Mouse (Mus musculus) limb, embryonic 13.5 days (tissue): Measurements from ENCODE around the gene Sppl3. TPM values are rescaled to one million over a fixed set of nuclear protein-coding genes. Genes with fewer than 3 reads are reported as not detected.

ENCODE experiments used
- ATAC-seq: fragments of 200-750 bp; cut with Nextera tagmentation; 2 replicates; pipeline ENCODE4 v1.8.0; 2017; ENCODE audit warnings: low read depth, moderate number of reproducible peaks, moderate TSS enrichment; ENCODE audit not compliant: low FRiP score
- H3K27ac ChIP-seq: fragments of 300-500 bp; sonication (generic); 2 replicates; pipeline ENCODE4 v1.5.1; 2015; ENCODE audit warnings: inconsistent platforms, mild to moderate bottlenecking, moderate library complexity
- H3K27me3 ChIP-seq: fragments of 300-500 bp; sonication (generic); 2 replicates; pipeline ENCODE4 v1.6.1; 2015; ENCODE audit warnings: mild to moderate bottlenecking, inconsistent platforms
- H3K36me3 ChIP-seq: fragments of 300-500 bp; sonication (generic); 2 replicates; pipeline ENCODE4 v1.6.1; 2015; ENCODE audit warnings: inconsistent platforms, mild to moderate bottlenecking, moderate library complexity
- H3K4me1 ChIP-seq: fragments of 300-500 bp; sonication (generic); 2 replicates; pipeline ENCODE4 v1.6.1; 2015; ENCODE audit warnings: inconsistent platforms
- H3K4me2 ChIP-seq: fragments of 300-500 bp; sonication (generic); replicated peaks from 2 replicates; pipeline ENCODE4 v1.6.1; 2015; ENCODE audit warnings: inconsistent platforms, mild to moderate bottlenecking, moderate library complexity
- H3K4me3 ChIP-seq: fragments of 300-500 bp; sonication (generic); 2 replicates; pipeline ENCODE4 v1.5.1; 2015; ENCODE audit warnings: moderate library complexity, mild to moderate bottlenecking, inconsistent platforms
- H3K9ac ChIP-seq: fragments of 300-500 bp; sonication (generic); 2 replicates; pipeline ENCODE4 v1.6.1; 2015; ENCODE audit warnings: mild to moderate bottlenecking, inconsistent platforms
- H3K9me3 ChIP-seq: fragments of 300-500 bp; sonication (generic); 2 replicates; pipeline ENCODE4 v1.6.1; 2016; ENCODE audit warnings: inconsistent platforms
- WGBS: fragments of 180-500 bp; shearing (Covaris S2); methylation state at CpG from one replicate; pipeline ENCODE4 v1.1.7; 2015; 5-methylcytosine and 5-hydroxymethylcytosine counted together
- polyA plus RNA-seq: library from polyadenylated mRNA; unstranded; fragments of >200 nt; fragmentation: Nextera tagmentation; extraction: Ambion mirVana; gene quantifications from 2 replicates; pipeline ENCODE4 v1.2.1, GENCODE M21; 2015

The Sppl3 gene
- polyA plus RNA-seq: 16.2 and 17.3 TPM in 2 replicates

DNA sequence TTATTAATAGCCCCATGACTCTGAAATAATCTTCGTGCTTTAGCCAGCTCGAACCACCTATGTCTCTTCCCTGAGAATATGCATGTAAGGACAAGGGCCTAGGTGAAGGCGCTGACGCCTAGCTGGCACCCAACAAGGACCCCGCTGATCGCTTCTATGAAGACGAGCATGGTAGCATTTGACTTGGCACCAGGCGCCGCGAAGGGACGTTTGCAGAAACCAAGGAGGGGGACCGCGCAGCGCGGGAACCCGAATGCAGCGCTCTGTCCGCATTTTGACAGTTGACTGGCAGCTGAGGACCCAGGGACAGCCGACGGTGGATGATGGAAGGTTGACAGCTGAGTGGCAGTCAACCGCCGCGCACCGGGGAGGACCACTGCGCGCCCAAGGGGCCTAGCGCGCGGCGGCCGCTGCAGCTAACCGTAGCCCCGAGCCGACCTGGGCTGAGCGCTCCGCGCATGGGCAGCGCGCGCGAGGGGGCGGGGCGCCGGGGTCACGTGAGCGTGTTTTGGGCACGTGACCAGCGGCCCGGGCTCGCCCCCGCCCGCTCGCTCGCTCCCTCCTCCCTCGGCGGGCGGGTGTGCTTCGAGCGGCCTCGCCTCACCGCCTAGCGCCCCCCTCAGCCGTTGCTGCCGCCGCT is at the start of gene Sppl3:
TSS of gene Sppl3 (plus strand) at position 561 of the 640 bp plus-strand sequence.
- Histone ChIP-seq H3K27me3 (0 out of 2 replicates have a peak, but pooled peaks cover under 1% of the 10 kb centered on the region), H3K4me3 (peak within 1 kb of the TSS; percentile 99), H3K9me3 (no peaks in the 10 kb centered on the region), H3K36me3 (no peaks in the 10 kb centered on the region), H3K4me2 (peak within 1 kb of the TSS; percentile 94), H3K27ac (peak within 1 kb of the TSS; percentile 91), H3K4me1 (peaks cover 38% of the 10 kb centered on the region), H3K9ac (peak within 1 kb of the TSS; percentile 98)
- WGBS: 2% methylated on average over 56 of the region's 65 CpGs
- peak; percentile 86 for ATAC-seq

DNA sequence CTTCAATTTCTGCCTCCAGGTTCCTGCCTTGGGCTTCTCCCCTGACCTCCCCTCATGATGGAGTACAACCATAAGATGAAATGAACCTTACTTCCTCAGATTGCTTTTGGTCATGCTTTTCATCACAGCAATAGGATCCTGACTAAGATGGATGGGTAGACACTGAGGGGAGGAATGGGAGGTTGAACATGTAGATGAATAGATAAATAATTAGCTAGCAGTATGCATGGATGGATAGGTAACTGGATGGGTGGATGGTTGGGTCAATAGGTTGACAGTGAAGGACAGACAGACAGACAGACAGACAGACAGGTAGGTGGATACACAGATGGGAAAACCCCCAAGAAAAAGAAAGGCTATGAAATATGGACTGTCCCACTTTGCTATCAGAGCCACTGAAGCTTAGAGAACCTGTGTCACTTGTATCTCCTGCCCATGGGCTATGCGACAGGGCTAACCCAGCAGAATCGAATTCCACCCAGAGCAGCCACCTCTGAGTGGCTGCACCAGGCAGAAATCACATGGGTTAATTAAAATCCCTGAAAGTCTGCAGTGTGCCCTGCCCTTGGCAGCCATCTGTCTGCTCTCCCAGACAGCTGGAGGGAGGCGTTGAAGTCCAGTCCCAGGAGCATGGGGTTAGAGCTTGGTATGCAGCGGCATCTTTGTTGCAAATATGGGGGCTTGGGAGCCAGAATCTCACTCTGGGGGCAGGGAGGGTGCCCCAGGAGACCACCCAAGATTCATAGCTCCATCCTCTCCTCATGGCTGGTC is 49.2 kb upstream of the Sppl3 start:
- Histone ChIP-seq H3K4me2 (no peak overlapping the region), H3K27me3 (no peaks in the 10 kb centered on the region), H3K9ac (no peak overlapping the region), H3K4me1 (0 out of 2 replicates have a peak, but pooled peaks cover 4% of the 10 kb centered on the region), H3K36me3 (no peaks in the 10 kb centered on the region), H3K4me3 (no peak overlapping the region), H3K9me3 (0 out of 2 replicates have a peak, but pooled peaks cover 3% of the 10 kb centered on the region), H3K27ac (no peak overlapping the region)
- no peak for ATAC-seq
- WGBS: 30% methylated on average over 4 of the region's 4 CpGs

DNA sequence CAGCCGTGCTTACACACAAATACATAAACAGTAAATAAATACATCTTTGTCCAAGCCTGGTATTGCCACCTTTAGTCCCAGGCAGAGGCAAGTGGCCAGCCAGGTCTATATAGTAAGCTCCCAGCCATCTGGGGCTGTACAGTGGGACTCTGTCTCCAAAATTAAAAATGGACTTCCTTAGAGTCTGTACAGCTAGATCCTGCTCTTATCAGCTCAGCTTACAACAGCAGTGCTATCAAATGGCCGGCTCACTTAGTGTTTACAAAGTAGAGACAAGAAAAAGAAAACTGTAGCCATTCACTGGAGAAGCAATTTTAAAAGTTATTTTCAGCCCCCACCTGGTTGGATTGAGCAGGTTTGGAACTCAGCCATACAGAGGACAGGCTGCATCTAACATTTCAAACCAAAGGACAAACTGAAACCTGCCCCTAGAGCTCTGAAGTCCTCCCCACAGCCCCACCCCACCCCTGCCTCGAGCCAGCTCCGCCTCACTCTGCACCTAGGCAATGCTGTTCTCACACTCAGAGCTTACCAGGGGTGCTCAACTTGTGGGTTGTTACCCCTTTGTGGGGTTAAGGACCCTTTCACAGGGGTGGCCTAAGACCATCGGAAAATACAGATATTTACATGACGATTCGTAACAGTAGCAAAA is 46.5 kb upstream of the Sppl3 start:
- H3K36me3 ChIP-seq: no peaks in the 10 kb centered on the region
- no peak overlapping the region for H3K9ac ChIP-seq
- H3K9me3 ChIP-seq: no peaks in the 10 kb centered on the region
- H3K4me1 ChIP-seq: 0 out of 2 replicates have a peak, but pooled peaks cover 4% of the 10 kb centered on the region
- no peak overlapping the region for H3K4me2 ChIP-seq
- H3K4me3 ChIP-seq: no peak overlapping the region
- ATAC-seq: no peak
- WGBS: 59% methylated on average over 7 of the region's 7 CpGs
- H3K27ac ChIP-seq: no peak overlapping the region
- H3K27me3 ChIP-seq: peaks cover 22% of the 10 kb centered on the region

DNA sequence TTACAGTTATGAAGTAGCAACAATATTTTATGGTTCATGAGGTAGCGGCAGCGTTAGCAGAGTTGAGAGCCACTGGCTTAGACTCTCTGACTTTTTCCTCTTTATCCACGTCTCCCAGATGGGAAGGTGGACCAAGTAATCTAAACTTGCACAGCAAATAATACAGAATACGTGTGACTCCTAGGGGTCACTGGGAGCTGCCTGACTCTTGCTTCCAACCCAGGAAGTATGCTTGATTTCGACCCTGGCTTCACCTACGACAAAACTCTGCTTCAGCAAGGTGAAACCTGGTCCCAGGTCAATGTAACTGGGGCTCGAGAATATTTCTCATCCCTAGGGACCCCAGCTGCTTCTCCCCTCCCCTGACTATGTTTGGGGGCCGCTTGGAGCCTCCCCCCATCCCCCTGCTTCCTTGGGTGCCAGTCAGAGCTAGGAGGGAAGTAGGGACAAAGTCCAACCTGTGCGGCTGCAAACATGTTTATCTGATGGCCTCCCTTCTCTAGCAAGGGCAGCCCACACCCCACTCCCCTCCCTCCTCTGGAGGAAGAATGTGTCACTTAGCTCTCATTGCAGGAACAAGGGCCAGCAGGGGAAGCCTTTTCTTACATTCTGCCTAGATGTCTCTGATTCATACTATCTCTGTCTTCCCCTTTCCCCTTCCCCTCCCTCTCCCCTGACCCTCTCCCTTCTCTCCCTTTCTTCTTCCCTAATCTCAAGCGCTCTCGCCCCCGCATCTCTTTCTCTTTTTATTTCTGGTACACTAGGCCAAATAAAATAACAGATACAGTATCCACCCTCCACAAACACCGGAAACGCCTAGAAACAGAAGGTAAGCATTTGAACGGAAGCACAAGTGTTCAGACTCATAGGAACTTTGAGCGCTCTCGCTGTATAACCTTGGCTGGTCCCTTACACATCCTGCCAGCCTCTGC is 45.7 kb upstream of the Sppl3 start:
- Histone ChIP-seq H3K4me2 (no peak overlapping the region), H3K4me1 (0 out of 2 replicates have a peak, but pooled peaks cover 4% of the 10 kb centered on the region)
- WGBS: 63% methylated on average over 17 of the region's 17 CpGs

DNA sequence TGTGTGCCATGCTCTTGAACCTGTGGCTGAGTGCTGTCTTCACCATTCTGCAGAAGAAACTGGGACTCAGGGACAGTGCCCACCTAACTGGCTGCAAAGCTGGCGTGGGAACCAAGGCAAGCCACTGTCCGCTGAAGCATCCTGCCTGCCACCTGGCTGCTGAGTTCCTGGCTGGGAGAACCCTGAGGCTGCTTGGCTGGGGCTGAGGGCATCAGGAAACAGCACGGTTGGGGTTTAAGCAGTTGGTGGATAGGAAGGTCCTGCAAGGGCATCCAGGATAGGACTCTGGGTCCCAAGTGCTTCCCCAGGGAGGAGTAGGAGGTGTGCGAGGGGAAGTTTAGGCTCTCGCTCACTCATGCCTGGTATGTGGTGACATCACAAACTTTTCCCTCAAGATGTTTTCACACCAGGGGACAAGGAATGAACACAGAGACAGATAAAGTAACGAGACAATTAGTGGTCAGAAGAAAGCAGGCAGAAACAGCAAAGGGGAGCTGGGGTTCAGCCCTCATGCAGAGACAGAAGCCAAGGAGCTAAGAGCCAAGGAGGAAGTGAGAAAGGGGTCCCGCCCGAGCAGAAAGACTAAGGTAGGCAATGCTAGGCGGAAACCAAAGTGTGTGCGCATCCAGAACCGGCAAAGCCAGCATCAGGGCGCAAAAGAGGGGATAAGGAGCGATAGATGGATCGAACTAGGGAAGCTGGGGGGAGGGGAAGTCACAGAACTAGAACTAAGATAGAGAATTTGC is 43.2 kb upstream of the Sppl3 start:
- WGBS: 43% methylated on average over 14 of the region's 14 CpGs
- no peaks in the 10 kb centered on the region for H3K4me1 ChIP-seq
- no peaks in the 10 kb centered on the region for H3K36me3 ChIP-seq
- H3K4me2 ChIP-seq: no peak overlapping the region
- no peak overlapping the region for H3K27ac ChIP-seq
- no peaks in the 10 kb centered on the region for H3K9me3 ChIP-seq
- H3K4me3 ChIP-seq: no peak overlapping the region
- H3K27me3 ChIP-seq: peaks cover 24% of the 10 kb centered on the region
- no peak for ATAC-seq
- H3K9ac ChIP-seq: no peak overlapping the region

More for the DNA sequence above, 45.7 kb upstream of the Sppl3 start:
- Histone ChIP-seq H3K4me3 (no peak overlapping the region), H3K27ac (no peak overlapping the region), H3K9ac (no peak overlapping the region), H3K36me3 (no peaks in the 10 kb centered on the region), H3K27me3 (peaks cover 24% of the 10 kb centered on the region), H3K9me3 (no peaks in the 10 kb centered on the region)
- no peak for ATAC-seq

DNA sequence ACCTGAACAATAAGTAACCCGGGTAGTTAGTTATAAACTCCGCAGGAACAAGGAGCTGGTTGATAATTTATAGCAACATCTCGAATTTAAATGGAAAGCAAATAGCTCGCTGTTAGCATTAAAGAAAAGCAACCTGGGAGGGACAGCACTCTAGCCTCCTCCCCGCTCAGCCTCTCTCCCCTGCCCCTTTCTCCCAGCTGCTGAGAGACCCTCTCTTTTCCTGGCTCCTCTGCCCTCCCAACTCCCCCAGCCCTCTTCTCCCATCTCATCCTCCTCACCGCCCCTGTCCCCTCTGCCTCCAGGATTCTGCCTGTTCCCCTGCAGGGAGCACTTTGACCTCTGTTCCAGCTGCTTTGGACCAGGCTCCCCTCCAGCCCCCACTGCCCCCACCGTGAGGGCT is 42.3 kb upstream of the Sppl3 start:
- no peak for ATAC-seq
- WGBS: 28% methylated on average over 7 of the region's 7 CpGs
- H3K9me3 ChIP-seq: no peaks in the 10 kb centered on the region
- H3K4me2 ChIP-seq: no peak overlapping the region
- H3K4me3 ChIP-seq: no peak overlapping the region
- no peak overlapping the region for H3K9ac ChIP-seq
- H3K27me3 ChIP-seq: peaks cover 24% of the 10 kb centered on the region
- no peak overlapping the region for H3K27ac ChIP-seq
- H3K4me1 ChIP-seq: no peaks in the 10 kb centered on the region
- no peaks in the 10 kb centered on the region for H3K36me3 ChIP-seq

DNA sequence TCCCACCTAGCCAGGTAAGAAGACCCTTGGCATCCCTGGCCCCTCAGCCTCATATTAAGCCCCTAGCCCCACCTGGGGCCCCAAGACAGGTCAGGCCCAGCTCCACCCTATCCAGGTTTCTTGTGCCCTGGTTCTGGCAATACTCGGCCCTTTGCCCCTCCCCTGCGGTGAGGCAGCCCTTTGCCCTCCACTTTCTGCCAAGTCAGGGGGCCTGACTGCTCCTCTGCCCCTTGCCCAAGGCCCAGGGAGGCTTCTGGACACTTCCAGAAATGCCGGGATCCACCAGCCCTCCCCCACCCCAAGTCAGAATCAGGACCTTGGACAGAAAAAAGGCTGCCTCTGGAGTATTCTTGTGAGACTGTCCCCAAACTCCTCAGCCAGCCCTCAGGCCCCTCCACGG is 41.9 kb upstream of the Sppl3 start:
- Histone ChIP-seq H3K4me1 (no peaks in the 10 kb centered on the region), H3K4me3 (no peak overlapping the region), H3K27me3 (peaks cover 24% of the 10 kb centered on the region), H3K9ac (no peak overlapping the region), H3K4me2 (no peak overlapping the region), H3K27ac (no peak overlapping the region), H3K9me3 (no peaks in the 10 kb centered on the region), H3K36me3 (no peaks in the 10 kb centered on the region)
- ATAC-seq: no peak
- 9% methylated on average over 4 of the region's 4 CpGs for WGBS

DNA sequence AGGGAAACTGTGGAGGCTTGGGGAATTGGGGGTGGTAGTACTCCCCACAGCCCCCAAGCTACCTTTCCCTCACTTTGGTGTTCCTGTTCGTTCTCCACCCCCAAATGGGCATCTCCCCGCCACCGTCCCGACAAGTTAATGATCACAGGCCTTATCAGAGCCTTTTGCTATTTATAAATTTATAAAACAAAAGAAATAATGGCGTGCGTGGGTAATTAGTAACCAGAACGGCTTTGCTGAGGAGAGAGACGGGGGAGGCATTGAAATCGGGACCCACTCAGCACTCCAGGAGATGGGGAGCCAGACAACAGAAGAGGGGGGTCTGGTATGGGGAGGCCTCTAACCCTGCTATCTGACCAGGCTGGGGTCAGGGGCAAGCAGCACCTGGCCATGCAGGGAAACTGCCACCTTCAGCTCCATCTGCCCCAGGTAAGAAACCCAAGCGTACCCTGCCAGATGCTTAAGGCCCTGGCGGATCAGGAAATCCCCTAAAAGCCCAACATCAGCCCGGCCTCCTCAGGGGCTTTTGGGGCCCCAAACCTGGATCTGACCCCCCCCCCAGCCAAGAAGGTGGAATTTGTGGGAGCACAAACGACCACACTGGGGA is 41.2 kb upstream of the Sppl3 start:
- H3K4me1 ChIP-seq: no peaks in the 10 kb centered on the region
- no peak for ATAC-seq
- 55% methylated on average over 13 of the region's 13 CpGs for WGBS
- peaks cover 24% of the 10 kb centered on the region for H3K27me3 ChIP-seq
- H3K4me3 ChIP-seq: no peak overlapping the region
- no peaks in the 10 kb centered on the region for H3K36me3 ChIP-seq
- no peak overlapping the region for H3K9ac ChIP-seq
- H3K4me2 ChIP-seq: no peak overlapping the region
- no peaks in the 10 kb centered on the region for H3K9me3 ChIP-seq
- no peak overlapping the region for H3K27ac ChIP-seq

DNA sequence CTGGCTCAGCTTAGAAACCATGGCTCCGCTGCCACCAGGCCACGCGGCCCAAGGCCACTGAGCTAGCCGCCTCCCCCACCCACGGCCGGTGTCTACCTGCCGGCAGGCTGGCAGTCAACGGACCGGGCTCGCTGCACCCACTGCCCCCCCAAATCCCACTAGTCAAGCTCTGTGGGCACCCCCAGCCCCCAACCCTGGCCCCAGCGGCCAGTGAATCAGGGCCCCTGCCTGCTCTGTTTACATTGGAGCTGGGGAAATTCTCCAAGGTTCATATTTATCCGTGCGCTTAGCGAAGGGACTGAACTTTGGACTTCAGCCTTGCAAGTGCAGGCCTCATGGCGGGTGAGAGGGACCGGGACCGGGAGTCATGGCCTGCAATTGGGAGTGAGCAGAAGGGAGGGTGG is 40.1 kb upstream of the Sppl3 start, which contains the start of gene Hnf1a:
TSS of gene Hnf1a (minus strand) at position 271 of the 404 bp plus-strand sequence.
- Histone ChIP-seq H3K27me3 (peaks cover 24% of the 10 kb centered on the region), H3K9ac (no peak within 1 kb of the TSS), H3K4me3 (no peak within 1 kb of the TSS), H3K27ac (no peak within 1 kb of the TSS), H3K36me3 (no peaks in the 10 kb centered on the region), H3K4me2 (no peak within 1 kb of the TSS), H3K4me1 (no peaks in the 10 kb centered on the region), H3K9me3 (no peaks in the 10 kb centered on the region)
- no peak for ATAC-seq
- WGBS: 87% methylated on average over 17 of the region's 17 CpGs

DNA sequence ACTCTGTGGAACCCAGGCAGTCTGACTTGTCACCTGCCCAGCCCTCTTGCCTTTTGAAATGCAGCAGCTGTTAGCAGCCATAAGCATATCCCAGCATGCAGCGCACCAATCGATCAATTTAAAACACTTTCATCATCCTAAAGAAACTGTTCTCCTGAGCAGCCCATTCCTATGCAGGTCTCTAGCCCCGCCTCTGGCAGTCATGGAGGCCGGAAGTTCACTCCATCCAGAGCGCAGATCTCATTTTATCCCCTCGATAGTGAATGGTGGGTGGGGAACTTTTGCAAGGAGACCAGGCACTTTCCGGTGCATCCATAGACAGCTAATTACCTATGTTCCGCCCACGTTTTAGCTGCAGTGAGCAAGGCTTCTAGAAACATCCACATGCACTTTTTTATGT is 38.7 kb upstream of the Sppl3 start:
- peaks cover 22% of the 10 kb centered on the region for H3K27me3 ChIP-seq
- H3K9me3 ChIP-seq: no peaks in the 10 kb centered on the region
- H3K4me1 ChIP-seq: no peaks in the 10 kb centered on the region
- no peak overlapping the region for H3K27ac ChIP-seq
- WGBS: 77% methylated on average over 9 of the region's 9 CpGs
- no peak overlapping the region for H3K9ac ChIP-seq
- no peak overlapping the region for H3K4me2 ChIP-seq
- ATAC-seq: no peak
- no peaks in the 10 kb centered on the region for H3K36me3 ChIP-seq
- H3K4me3 ChIP-seq: no peak overlapping the region

DNA sequence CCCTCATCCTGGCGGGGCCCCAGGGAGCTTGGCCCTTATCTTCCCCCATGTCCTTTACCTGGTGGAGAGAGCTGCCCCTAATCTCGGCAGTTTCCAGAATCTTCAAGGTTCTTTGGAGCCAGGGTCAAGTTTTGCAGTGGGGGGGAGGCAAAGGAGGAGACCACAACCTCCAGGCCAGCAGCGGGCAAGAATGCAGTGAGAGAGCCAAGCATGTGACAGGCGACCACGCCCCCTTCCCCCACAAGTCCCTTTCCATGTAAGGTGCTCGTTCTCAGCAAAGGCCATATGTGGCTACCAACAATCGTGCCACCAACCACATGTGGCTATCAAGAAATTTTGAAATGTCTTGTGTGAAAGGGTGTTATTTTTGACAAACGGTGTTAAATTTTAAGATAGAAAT is 37.8 kb upstream of the Sppl3 start:
- H3K36me3 ChIP-seq: no peaks in the 10 kb centered on the region
- H3K27me3 ChIP-seq: peaks cover 12% of the 10 kb centered on the region
- no peak overlapping the region for H3K27ac ChIP-seq
- H3K4me2 ChIP-seq: no peak overlapping the region
- H3K9me3 ChIP-seq: no peaks in the 10 kb centered on the region
- no peak overlapping the region for H3K4me3 ChIP-seq
- no peak overlapping the region for H3K9ac ChIP-seq
- 74% methylated on average over 8 of the region's 8 CpGs for WGBS
- no peaks in the 10 kb centered on the region for H3K4me1 ChIP-seq
- ATAC-seq: no peak
